Mouse (Mus musculus) lung, embryonic 14.5 days (tissue): ENCODE measurements around the gene Atp10b. TPM values are rescaled to one million over a fixed set of nuclear protein-coding genes. Genes with fewer than 3 reads are reported as not detected.

Experiments used
- ATAC-seq: fragments of 200-750 bp; cut with Nextera tagmentation; 2 replicates; pipeline ENCODE4 v1.8.0; 2017; ENCODE audit warnings: mild to moderate bottlenecking, moderate TSS enrichment, moderate library complexity; ENCODE audit not compliant: insufficient read depth
- DNase-seq: peaks from one replicate; pipeline ENCODE4 v3.0.0-alpha.2; 2015
- H3K27ac ChIP-seq: fragments of 300-500 bp; sonication (generic); 2 replicates; pipeline ENCODE4 v1.5.1; 2014; ENCODE audit warnings: low read depth, mild to moderate bottlenecking, moderate library complexity
- H3K27me3 ChIP-seq: fragments of 300-500 bp; sonication (generic); 2 replicates; pipeline ENCODE4 v1.6.1; 2014; ENCODE audit warnings: low read length, control low read depth; ENCODE audit not compliant: insufficient read depth
- H3K36me3 ChIP-seq: fragments of 300-500 bp; sonication (generic); 2 replicates; pipeline ENCODE4 v1.6.1; 2014; ENCODE audit warnings: control low read depth; ENCODE audit not compliant: insufficient read depth
- H3K4me1 ChIP-seq: fragments of 300-500 bp; sonication (generic); 2 replicates; pipeline ENCODE4 v1.6.1; 2014; ENCODE audit warnings: antibody characterized with exemption, control low read depth; ENCODE audit not compliant: insufficient read depth
- H3K4me2 ChIP-seq: fragments of 300-500 bp; sonication (generic); 2 replicates; pipeline ENCODE4 v1.6.1; 2014; ENCODE audit warnings: mild to moderate bottlenecking
- H3K4me3 ChIP-seq: fragments of 300-500 bp; sonication (generic); 2 replicates; pipeline ENCODE4 v1.5.1; 2014; ENCODE audit warnings: low read depth, low read length
- H3K9ac ChIP-seq: fragments of 300-500 bp; sonication (generic); 2 replicates; pipeline ENCODE4 v1.6.1; 2014
- H3K9me3 ChIP-seq: fragments of 300-500 bp; sonication (generic); 2 replicates; pipeline ENCODE4 v1.6.1; 2016; ENCODE audit warnings: low read depth, low read length, control low read depth
- CTCF ChIP-seq: IDR thresholded peaks from 2 replicates; pipeline ENCODE4 v1.5.1; 2016; ENCODE audit warnings: antibody characterized with exemption, low read depth
- WGBS: fragments of 180-500 bp; shearing (Covaris S2); extraction: QIAGEN DNeasy Blood & Tissue Kit; methylation state at CpG from one replicate; pipeline ENCODE4 v1.1.7; 2014; 5-methylcytosine and 5-hydroxymethylcytosine counted together
- polyA plus RNA-seq: library from polyadenylated mRNA; unstranded; fragments of >200 nt; fragmentation: Nextera tagmentation; extraction: Ambion mirVana; gene quantifications from 2 replicates; pipeline ENCODE4 v1.2.1, GENCODE M21; 2014

The Atp10b gene
- polyA plus RNA-seq, 1 experiment from 2014 or later, result 0.16 TPM

DNA sequence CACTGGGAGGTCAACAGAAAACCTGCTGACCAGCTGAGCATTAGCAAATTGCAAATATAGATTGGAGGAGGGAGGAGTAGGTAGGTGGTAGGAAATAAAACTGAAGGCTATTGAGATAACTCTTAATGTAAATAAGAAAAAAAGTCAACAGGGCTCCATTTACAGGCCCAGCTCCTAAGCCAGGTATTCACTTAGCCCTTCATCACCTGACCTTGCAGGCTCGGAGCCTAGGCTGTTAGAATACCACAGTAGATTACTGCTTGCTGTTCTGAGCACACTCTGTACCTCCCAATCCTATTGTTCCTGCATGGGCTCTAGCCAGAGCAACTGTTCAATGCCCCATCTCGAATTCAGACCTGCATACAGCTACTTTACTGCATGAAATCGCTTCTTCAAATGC, 117.8 kb downstream of the Atp10b start:
- Histone ChIP-seq H3K27ac (no peak overlapping the region), H3K9ac (no peak overlapping the region), H3K36me3 (no peaks in the 10 kb centered on the region), H3K27me3 (no peaks in the 10 kb centered on the region), H3K4me1 (no peaks in the 10 kb centered on the region), H3K9me3 (no peaks in the 10 kb centered on the region), H3K4me3 (no peak overlapping the region), H3K4me2 (no peak overlapping the region)
- DNase-seq (no peak), ATAC-seq (no peak)
- no peak for TF ChIP-seq CTCF
- 74% methylated on average over 3 of the region's 3 CpGs for WGBS

DNA sequence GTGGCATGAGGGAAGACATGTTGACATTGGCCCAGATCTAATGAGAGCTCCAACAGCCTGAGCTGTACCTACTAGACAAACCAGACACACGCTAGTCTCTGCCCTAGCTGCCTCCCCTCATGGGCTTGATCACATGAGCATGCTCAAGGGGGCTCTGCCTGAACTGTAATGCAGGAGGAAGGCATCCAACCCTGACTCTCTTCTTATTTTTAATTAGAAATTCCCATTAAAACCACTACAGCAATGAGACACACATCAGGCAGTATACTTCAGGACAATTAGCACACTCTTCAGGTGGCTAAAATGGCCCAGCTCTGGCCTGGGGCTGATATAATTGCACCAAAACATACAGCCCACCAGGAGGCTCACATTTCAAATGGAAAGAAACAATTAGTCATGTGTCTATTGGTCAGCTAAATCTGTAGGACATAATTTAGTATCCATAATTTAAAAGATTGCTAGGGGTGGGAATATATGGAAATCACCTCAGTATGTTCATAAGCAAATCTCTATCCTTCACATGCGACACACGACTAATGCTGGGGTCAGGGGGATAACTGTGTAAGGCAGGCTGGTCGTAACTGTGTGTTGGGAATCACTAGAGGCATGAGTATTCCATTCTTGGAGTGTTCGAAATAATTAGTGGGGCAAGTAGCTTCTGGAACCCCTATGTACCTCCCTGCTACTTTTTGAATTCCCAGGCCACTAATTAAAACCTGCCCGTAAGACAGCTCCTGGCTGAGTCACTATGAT, 120.0 kb downstream of the Atp10b start:
- ATAC-seq, result no peak
- no peak overlapping the region for H3K27ac ChIP-seq
- no peak overlapping the region for H3K9ac ChIP-seq
- no peaks in the 10 kb centered on the region for H3K4me1 ChIP-seq
- no peaks in the 10 kb centered on the region for H3K36me3 ChIP-seq
- TF ChIP-seq CTCF, result no peak
- H3K4me2 ChIP-seq, result no peak overlapping the region
- 78% methylated on average over 6 of the region's 6 CpGs for WGBS
- no peaks in the 10 kb centered on the region for H3K27me3 ChIP-seq
- no peak overlapping the region for H3K4me3 ChIP-seq
- H3K9me3 ChIP-seq, result no peaks in the 10 kb centered on the region
- DNase-seq, result no peak

GRCm38 (mm10) chr11:43270256-43270806, 120.7 kb downstream of the Atp10b start:
- H3K27me3 ChIP-seq, result no peaks in the 10 kb centered on the region
- WGBS, result 83% methylated on average over 10 of the region's 10 CpGs
- ATAC-seq (no peak), DNase-seq (no peak)
- no peak overlapping the region for H3K9ac ChIP-seq
- no peak overlapping the region for H3K27ac ChIP-seq
- no peaks in the 10 kb centered on the region for H3K9me3 ChIP-seq
- H3K4me1 ChIP-seq, result no peaks in the 10 kb centered on the region
- TF ChIP-seq CTCF, result no peak
- H3K4me3 ChIP-seq, result no peak overlapping the region
- H3K4me2 ChIP-seq, result no peak overlapping the region
- H3K36me3 ChIP-seq, result no peaks in the 10 kb centered on the region

DNA sequence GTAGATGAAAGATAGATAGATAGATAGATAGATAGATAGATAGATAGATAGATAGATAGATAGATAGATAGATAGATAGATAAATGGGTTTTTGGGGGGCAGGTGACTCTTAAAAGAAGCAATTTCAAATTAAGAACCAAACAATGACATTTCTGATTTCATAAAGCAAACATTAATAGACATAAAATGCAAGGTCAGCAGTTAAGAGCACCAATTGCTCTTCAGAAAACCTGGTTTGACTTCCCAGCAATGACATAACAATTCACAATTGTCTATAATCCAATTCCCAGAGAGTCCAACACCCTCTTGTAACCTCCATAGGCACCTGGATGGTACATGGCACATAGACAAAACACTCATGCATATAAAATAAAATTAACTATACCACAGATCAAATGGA, 124.2 kb downstream of the Atp10b start:
- no peak for ATAC-seq

GRCm38 (mm10) chr11:43297584-43297983, 147.9 kb downstream of the Atp10b start:
- WGBS, result 81% methylated on average over 6 of the region's 6 CpGs
- TF ChIP-seq CTCF, result no peak

More for the DNA sequence above, 124.2 kb downstream of the Atp10b start:
- TF ChIP-seq CTCF, result no peak
- Histone ChIP-seq H3K4me2 (no peak overlapping the region), H3K27me3 (no peaks in the 10 kb centered on the region), H3K36me3 (no peaks in the 10 kb centered on the region), H3K9ac (no peak overlapping the region), H3K4me1 (no peaks in the 10 kb centered on the region), H3K4me3 (no peak overlapping the region), H3K9me3 (no peaks in the 10 kb centered on the region), H3K27ac (no peak overlapping the region)
- DNase-seq, result no peak

DNA sequence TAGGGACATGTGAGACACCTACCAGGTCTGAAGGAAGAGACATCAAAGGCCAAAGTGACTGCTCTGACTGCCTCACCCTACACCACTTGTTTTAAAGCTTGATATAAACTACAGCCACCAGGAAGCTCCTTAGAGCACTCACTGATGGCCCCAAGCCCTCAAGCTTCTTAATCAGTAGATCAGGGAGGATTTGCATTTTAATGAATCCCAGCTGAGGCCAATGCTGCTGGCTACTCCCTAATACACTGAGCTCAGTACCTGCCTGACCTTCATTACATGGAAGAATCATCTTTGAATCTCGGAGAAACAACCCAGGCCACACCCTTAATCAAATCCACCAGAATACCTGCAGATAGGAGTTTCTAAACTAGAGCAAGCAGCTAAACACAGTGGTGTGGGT, 161.3 kb downstream of the Atp10b start:
- DNase-seq (no peak), ATAC-seq (no peak)
- Histone ChIP-seq H3K36me3 (no peaks in the 10 kb centered on the region), H3K9ac (no peak overlapping the region), H3K4me1 (no peaks in the 10 kb centered on the region), H3K4me2 (no peak overlapping the region), H3K4me3 (no peak overlapping the region), H3K9me3 (no peaks in the 10 kb centered on the region), H3K27ac (no peak overlapping the region), H3K27me3 (no peaks in the 10 kb centered on the region)
- WGBS, result 55% methylated on average over 1 of the region's 1 CpGs
- TF ChIP-seq CTCF, result no peak

More at GRCm38 (mm10) chr11:43297584-43297983, 147.9 kb downstream of the Atp10b start:
- no peak for DNase-seq
- Histone ChIP-seq H3K27ac (no peak overlapping the region), H3K4me2 (no peak overlapping the region), H3K27me3 (no peaks in the 10 kb centered on the region), H3K9me3 (no peaks in the 10 kb centered on the region), H3K36me3 (no peaks in the 10 kb centered on the region), H3K4me3 (no peak overlapping the region), H3K4me1 (no peaks in the 10 kb centered on the region), H3K9ac (no peak overlapping the region)
- ATAC-seq, result no peak

Other genes starting within 250 kb of the Atp10b start
- gene Gm9972, start 114.1 kb upstream of the Atp10b start, polyA plus RNA-seq, result not detected in 2 replicates